Mouse (Mus musculus) thymus, adult 2 months (tissue): ENCODE results near the gene Cpne8. TPM values are rescaled to one million over a fixed set of nuclear protein-coding genes. Genes with fewer than 3 reads are reported as not detected.

Experiments used
- DNase-seq: peaks from one replicate; pipeline ENCODE4 v3.0.0; 2021
- H3K27ac ChIP-seq: fragments of 200-500 bp; 2 replicates; pipeline ENCODE4 v1.5.1; 2012; ENCODE audit warnings: low read length, control low read depth; ENCODE audit not compliant: control insufficient read depth, insufficient read depth
- H3K27me3 ChIP-seq: fragments of 200-500 bp; 2 replicates; pipeline ENCODE4 v1.6.1; 2012; ENCODE audit warnings: mild to moderate bottlenecking, low read length, moderate library complexity, mixed read lengths; ENCODE audit not compliant: control insufficient read depth, insufficient read depth
- H3K36me3 ChIP-seq: fragments of 200-500 bp; 2 replicates; pipeline ENCODE4 v1.6.1; 2012; ENCODE audit warnings: mild to moderate bottlenecking, low read length, moderate library complexity; ENCODE audit not compliant: control insufficient read depth, insufficient read depth
- H3K4me1 ChIP-seq: fragments of 200-500 bp; replicated peaks from 2 replicates; pipeline ENCODE4 v1.6.1; 2012; ENCODE audit warnings: low read length; ENCODE audit not compliant: control insufficient read depth, insufficient read depth
- H3K4me3 ChIP-seq: fragments of 200-500 bp; 2 replicates; pipeline ENCODE4 v1.5.1; 2012; ENCODE audit warnings: mild to moderate bottlenecking, low read length, control low read depth, moderate library complexity; ENCODE audit not compliant: control insufficient read depth, insufficient read depth
- CTCF ChIP-seq: fragments of 200-500 bp; IDR thresholded peaks from 2 replicates; pipeline ENCODE4 v1.5.1; 2012; ENCODE audit warnings: mild to moderate bottlenecking, control low read depth, low read length, moderate library complexity, borderline replicate concordance; ENCODE audit not compliant: control insufficient read depth, poor library complexity, insufficient read depth; ENCODE audit errors: extremely low read depth
- POLR2A ChIP-seq: fragments of 200-500 bp; IDR thresholded peaks from 2 replicates; pipeline ENCODE4 v1.6.1; 2012; ENCODE audit warnings: mild to moderate bottlenecking, low read length, control low read depth, moderate library complexity; ENCODE audit not compliant: control insufficient read depth, poor library complexity, insufficient read depth; ENCODE audit errors: extremely low read depth
- WGBS: fragments of 180-500 bp; shearing (Covaris S2); methylation state at CpG from one replicate; pipeline ENCODE4 v1.1.7; 2018; 5-methylcytosine and 5-hydroxymethylcytosine counted together
- polyA plus RNA-seq: library from polyadenylated mRNA; depleted of rRNA; stranded (reverse); fragments of >200 nt; gene quantifications from 2 replicates; pipeline ENCODE4 v1.2.3, GENCODE M21; 2012

The Cpne8 gene
- polyA plus RNA-seq, 1 experiment = 6.4 TPM

DNA sequence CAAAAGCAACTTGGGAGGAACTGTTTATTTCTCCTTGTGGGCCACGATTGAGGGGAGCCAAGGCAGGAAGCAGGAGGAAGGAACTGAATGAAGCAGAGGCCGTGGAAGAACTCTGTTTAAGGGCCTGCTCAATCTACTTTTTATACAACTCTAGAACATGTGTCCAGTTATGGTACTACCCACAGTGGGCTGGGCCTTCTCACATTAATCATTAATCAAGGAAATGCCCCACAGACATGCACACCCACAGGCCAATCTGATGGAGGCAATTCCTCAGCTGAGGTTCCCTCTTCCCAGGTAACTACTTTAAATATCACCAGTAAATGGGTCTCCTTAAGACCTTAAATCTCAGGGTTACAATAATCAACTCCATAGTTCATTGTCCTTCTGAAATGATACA lies 21.2 kb downstream of the Cpne8 start:
- DNase-seq = no peak
- Histone ChIP-seq H3K4me3 (no peak overlapping the region), H3K27me3 (no peaks in the 10 kb centered on the region), H3K36me3 (no peaks in the 10 kb centered on the region), H3K4me1 (no peaks in the 10 kb centered on the region), H3K27ac (no peak overlapping the region)
- no peak for TF ChIP-seq POLR2A
- no peak for TF ChIP-seq CTCF
- 28% methylated on average over 2 of the region's 2 CpGs for WGBS

DNA sequence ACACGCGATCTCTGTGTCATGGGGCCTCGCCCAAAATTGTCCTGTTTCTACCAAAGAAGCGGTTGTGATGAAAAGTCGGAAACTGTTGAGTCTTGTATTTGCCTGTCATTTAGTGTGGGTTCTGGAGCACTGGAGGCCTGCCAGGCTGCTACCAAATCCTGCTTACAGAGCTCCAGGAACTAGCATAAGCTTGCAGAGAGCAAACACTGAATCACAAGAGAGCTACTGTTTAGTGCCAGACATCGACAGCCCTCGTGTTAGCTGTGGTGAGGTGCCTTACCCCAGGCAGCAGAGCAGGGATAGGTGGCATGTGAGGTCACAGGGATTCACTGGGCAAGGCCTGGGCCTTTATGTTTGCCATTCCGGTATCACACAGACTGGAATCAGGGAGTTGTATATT lies 22.7 kb downstream of the Cpne8 start:
- no peaks in the 10 kb centered on the region for H3K27me3 ChIP-seq
- TF ChIP-seq POLR2A = no peak
- no peak for TF ChIP-seq CTCF
- H3K27ac ChIP-seq = no peak overlapping the region
- no peak overlapping the region for H3K4me3 ChIP-seq
- 96% methylated on average over 8 of the region's 8 CpGs for WGBS
- H3K4me1 ChIP-seq = no peaks in the 10 kb centered on the region
- DNase-seq = no peak
- no peaks in the 10 kb centered on the region for H3K36me3 ChIP-seq

DNA sequence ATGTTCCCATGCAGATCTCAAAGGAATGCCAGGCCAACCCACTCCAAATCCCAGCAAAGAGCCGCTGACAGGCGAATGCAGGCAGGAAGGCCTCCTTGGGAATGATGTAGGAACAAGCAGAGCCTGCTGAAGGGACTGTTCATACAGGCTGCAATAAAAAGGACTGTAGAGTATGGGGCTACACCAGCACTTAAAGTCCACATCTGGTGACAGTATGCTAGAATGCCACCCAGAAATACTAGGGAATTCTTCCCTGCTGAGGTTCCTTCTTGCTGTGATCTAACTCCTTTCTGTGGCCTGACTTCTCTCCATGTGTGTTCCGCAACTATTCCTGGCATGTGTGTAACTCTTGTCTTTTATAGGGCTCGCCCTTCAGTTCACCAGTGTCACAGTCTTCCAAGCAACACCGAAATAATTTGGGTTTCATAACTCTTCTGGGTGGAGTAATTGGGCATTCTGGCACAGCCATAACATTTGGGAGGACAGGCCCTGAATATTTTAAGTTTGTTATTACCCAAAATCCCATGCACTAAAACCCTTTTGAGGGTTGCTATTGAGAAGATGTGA lies 32.1 kb downstream of the Cpne8 start:
- no peaks in the 10 kb centered on the region for H3K36me3 ChIP-seq
- no peak overlapping the region for H3K4me3 ChIP-seq
- no peaks in the 10 kb centered on the region for H3K4me1 ChIP-seq
- no peak overlapping the region for H3K27ac ChIP-seq
- DNase-seq = no peak
- whole genome bisulfite sequencing = 94% methylated on average over 5 of the region's 5 CpGs
- no peak for TF ChIP-seq CTCF
- TF ChIP-seq POLR2A = no peak
- H3K27me3 ChIP-seq = no peaks in the 10 kb centered on the region

DNA sequence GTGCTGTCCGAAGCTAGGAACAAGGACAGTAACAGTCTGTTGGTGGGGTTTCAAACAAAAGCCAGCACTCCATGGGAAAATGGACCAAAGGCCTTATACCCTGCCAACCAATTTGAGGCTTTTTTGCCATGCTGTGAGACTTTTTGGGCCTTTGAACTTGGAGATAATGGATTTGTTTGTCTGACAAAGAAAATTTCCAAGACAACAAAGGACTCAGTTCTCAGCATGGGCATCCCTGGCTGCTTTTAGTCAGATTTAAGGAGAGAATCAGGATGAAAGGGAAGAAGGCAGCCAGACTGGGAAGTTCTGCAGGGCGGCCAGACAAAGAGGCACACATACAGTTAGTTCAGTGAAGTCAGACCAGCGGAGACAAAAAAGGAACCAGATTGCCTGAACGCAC lies 32.9 kb downstream of the Cpne8 start:
- Histone ChIP-seq H3K4me1 (no peaks in the 10 kb centered on the region), H3K27me3 (no peaks in the 10 kb centered on the region), H3K27ac (no peak overlapping the region), H3K36me3 (no peaks in the 10 kb centered on the region), H3K4me3 (no peak overlapping the region)
- WGBS = 92% methylated on average over 4 of the region's 4 CpGs
- no peak for DNase-seq
- no peak for TF ChIP-seq CTCF
- TF ChIP-seq POLR2A = no peak

DNA sequence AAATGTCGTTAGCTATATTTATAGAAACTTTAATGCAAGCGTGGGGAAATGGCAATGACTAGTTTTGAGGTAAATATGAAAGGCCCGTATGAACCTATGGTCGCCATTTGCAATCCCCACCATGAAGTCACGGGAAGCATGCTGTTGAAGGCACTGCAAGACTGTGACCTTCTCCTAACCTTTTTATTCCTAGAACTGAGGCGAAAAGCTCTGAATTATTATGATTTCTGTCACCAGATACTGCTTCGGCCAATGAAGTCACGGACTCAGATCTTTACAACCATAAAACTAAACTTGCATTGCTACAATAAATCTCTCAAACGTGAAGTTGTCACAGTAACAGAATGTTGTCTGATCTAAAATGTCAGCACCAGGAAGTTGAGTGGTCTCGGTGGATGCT lies 33.4 kb downstream of the Cpne8 start:
- H3K27me3 ChIP-seq = no peaks in the 10 kb centered on the region
- no peak overlapping the region for H3K4me3 ChIP-seq
- H3K36me3 ChIP-seq = no peaks in the 10 kb centered on the region
- H3K27ac ChIP-seq = no peak overlapping the region
- DNase-seq = no peak
- no peak for TF ChIP-seq CTCF
- no peak for TF ChIP-seq POLR2A
- 91% methylated on average over 10 of the region's 10 CpGs for WGBS
- no peaks in the 10 kb centered on the region for H3K4me1 ChIP-seq

DNA sequence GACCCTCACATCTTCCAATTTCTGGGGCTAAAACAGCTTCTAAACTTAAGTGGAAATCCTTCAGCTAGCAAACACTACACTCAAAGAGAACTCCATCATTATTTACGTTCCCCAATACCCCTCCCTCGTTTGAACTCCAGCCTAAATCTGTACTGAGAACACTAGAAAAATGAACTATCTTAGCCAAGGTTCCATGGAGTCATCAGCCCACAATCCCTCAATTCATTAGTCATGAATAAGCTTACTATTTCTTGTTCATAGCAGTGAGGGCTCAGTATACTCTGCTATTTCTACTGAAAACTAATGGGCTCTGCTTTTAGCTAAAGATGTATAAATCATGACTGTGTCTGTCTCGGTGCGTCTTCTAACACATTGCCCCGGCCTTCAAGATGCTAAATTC lies 55.0 kb downstream of the Cpne8 start:
- H3K36me3 ChIP-seq = no peaks in the 10 kb centered on the region
- H3K4me1 ChIP-seq = no peaks in the 10 kb centered on the region
- H3K27ac ChIP-seq = no peak overlapping the region
- DNase-seq = no peak
- TF ChIP-seq CTCF (no peak), POLR2A (no peak)
- H3K27me3 ChIP-seq = no peaks in the 10 kb centered on the region
- WGBS = 90% methylated on average over 5 of the region's 5 CpGs
- no peak overlapping the region for H3K4me3 ChIP-seq

DNA sequence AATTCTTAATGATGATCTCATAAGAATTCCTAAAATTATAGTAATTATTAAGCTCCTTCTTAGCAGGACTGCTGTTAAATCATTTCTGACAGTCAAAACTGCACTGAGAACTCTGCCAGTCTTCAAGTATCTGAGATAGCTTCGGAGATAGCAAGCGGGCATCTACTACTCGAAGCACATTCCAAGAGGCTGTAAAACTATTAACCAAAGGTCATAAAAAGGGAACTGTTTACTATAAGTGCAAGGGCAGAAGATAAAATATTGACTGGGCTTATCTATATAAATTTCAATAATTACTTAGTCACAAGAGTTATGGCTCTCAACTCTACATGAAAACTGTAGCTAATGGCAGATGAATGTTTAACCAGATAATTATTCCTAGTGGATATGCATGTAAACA lies 57.2 kb downstream of the Cpne8 start:
- H3K4me1 ChIP-seq = no peaks in the 10 kb centered on the region
- H3K36me3 ChIP-seq = no peaks in the 10 kb centered on the region
- H3K27ac ChIP-seq = no peak overlapping the region
- H3K27me3 ChIP-seq = no peaks in the 10 kb centered on the region
- no peak overlapping the region for H3K4me3 ChIP-seq
- no peak for DNase-seq
- TF ChIP-seq POLR2A (no peak), CTCF (no peak)
- WGBS = 90% methylated on average over 3 of the region's 3 CpGs
